Mouse (Mus musculus) common myeloid progenitor, adult 5-6 weeks (primary cell): ENCODE results near the gene Nsg2. TPM values are rescaled to one million over a fixed set of nuclear protein-coding genes. Genes with fewer than 3 reads are reported as not detected.

Experiments used
- ATAC-seq: replicated peaks from 2 replicates; pipeline ENCODE4 v1.8.0; 2016; ENCODE audit warnings: low read depth, mild to moderate bottlenecking, moderate TSS enrichment, inconsistent platforms; ENCODE audit not compliant: poor library complexity, severe bottlenecking
- total RNA-seq: library from RNA; stranded (forward); fragments of 200-1000, 187-1606 nt; gene quantifications from 2 replicates; pipeline ENCODE4 v1.2.3, GENCODE M21; 2017

Nsg2 gene
- total RNA-seq, 1 experiment from 2014 or later: 1.8 TPM

- no peak for ATAC-seq
Measured at GRCm38 (mm10) chr11:32010663-32010970, 10.4 kb downstream of the Nsg2 start.

DNA sequence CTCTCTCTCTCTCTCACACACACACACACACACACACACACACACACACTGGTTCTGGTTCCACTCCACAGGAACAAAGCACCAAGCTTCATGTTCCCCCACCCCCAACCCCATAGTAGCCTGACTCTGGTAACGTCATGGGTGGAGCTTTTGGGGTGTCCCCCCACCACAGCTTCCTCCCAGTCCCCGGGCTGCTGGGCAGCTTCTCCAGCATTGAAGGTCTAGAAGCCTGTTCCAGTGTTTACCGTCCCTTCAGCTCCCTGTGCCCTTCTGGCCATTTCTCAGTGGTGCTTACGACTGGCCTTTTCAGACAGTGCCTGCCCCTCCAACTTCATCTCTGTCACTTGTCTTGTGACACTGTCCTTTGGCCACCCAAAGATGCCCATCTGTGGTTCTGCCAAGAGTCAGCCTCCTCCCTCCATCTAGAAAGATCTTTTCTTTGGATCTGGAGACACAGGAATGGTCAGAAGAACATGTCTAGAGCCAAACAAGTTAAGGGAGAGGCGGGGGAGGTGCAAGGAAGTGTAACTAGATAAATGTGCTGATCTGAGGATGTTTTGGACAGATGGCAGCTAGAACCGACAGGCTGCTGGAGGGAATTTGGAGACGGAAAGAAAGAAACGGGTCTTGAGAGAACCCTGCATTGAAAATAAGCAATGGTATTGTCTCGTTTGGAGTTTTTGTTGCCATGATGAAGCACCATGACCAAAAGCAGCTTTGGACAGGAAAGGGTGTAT is 11.8 kb downstream of the Nsg2 start:
- peak; percentile 79 for ATAC-seq

- no peak for ATAC-seq
Measured at GRCm38 (mm10) chr11:32013014-32013427, 12.8 kb downstream of the Nsg2 start.

DNA sequence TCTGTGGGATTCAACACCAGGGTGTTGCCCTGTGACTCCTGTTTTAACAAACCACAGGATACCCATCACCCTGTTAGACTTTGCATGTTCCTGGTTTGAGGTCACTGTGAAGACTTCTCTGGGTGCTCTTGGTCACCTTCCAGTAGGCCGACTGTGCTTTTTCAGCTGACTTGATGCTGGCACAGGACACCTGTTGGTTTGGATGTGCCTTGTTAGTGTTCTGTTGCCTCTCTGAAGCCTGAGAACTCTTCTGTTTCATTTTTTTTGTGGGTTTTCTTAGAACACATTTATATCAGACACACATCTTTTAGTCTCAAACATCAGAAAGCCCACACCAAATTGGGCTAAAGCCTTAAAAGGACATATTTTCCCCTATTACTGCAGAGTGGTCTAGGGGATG is 13.3 kb downstream of the Nsg2 start:
- no peak for ATAC-seq

DNA sequence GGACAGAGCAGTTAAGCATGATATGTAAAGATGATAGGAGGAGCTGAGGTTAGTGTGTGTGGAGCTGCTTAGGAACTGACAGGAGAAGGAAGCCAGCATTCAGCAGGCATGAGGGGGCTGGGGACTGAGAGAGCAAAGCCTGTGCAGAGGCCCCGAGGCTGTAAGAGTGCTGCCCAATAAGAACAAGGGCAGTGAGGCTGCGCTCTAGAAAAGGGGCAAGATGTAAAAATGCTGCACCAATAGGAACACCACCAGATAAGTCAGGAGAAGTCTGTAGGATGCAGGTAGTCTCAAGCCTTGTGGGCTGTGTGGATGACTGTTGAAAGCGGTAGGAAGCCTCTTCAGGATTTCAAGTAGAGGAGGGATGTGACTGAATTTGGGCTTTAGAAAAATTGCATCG is 17.9 kb downstream of the Nsg2 start:
- no peak for ATAC-seq

- ATAC-seq: peak; percentile 98
Measured at GRCm38 (mm10) chr11:32020031-32020965, 20.0 kb downstream of the Nsg2 start.

GRCm38 (mm10) chr11:32026634-32027033 is 26.4 kb downstream of the Nsg2 start:
- ATAC-seq: no peak

DNA sequence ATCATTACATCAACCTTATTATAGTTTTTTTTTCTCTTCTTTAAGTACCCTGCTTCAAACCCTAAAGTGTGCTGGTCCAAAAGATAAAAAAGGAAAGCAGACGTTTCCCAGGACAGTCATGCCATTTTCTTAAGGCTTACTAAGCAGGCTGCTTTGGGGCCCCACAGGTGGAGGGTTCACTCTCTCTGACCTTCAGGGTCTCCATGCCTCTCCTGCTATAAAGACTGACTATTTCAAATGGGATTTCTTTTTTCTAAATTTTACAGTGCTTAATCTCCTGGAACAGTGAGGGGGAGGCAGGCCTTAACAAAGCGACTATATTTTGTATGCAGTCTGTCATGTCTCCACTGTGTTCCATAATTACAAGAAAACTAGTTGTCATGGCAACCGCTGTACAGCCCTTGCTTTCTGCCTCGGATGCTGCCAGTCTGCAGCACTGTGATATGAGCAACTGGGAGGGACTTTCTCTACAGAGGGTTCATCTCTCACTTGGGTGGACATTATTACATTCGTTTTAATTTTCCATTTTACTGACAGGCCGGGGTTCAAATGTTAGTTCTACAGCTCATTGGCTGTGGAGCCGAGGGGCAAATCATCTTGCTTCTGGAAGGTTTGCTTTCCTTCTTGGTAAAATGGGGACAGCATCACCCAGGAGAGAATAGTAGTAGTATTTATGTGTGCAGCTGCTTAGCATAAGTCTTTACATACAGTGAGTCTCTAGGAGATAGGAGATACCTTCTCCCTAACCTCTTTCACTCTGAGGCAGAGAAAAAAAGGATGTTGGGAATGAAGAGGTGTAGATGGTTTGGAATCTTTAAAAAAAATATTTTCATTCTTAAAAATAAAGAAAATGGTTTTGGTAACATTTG is 27.4 kb downstream of the Nsg2 start:
- 0 out of 2 replicates have a peak, but pooled peaks have one; percentile 19 for ATAC-seq

GRCm38 (mm10) chr11:32028605-32029004 is 28.3 kb downstream of the Nsg2 start:
- peak; percentile 70 for ATAC-seq

DNA sequence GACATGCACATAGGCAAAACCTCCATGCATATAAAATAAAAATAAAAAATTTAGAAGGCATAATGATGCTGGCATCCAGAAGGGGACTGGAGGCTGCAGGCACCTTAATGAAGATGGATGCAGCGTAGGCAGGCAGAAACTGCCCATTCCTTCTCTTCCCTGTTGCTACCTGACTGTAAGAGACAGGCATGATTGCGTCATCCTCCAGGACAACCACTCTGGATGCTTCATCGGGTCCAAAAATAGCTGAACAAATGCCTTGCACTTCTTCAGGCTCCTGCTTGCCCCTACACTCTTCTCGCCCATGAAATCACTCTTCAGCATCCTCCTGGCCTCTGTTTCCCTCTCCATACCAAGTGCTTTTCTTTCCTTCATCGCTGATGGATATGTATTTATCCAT is 29.1 kb downstream of the Nsg2 start:
- no peak for ATAC-seq

DNA sequence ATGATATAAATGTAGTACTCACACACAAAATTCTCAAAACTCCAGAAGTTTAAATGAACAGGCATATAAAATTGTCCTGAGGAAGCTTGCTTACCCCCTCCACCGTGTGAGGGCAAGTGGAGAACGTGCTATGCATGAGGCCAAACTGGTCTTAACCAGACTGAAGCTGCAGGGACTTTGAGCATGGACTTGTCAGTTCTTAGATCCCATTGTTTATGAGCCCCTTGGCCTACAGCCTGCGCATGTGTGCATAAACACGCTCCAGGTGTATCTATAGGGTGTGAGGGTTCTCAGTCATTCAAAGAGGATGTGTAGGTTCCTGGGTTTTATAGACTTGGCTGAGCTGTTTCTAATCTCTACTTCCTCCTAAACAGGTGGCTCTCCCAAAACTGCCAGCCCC is 31.1 kb downstream of the Nsg2 start:
- ATAC-seq: no peak

DNA sequence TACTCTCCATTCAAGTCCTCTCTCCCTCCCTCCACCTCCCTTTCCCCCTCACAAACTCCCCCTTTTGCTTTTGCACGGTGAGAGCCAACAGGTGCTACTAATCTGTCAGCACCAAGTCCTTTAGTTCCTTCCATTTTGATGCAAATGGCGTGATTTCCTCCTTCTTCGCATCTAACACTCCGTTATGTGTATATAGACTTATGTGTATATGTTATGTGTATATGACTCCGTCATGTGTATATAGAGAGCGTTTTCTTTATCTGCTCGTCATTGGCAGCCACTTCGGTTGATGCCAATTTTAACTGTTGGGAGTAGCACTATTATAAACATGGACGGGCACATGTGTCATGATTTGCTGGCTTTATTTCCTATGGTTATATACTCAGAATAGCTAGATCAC is 31.8 kb downstream of the Nsg2 start:
- no peak for ATAC-seq

DNA sequence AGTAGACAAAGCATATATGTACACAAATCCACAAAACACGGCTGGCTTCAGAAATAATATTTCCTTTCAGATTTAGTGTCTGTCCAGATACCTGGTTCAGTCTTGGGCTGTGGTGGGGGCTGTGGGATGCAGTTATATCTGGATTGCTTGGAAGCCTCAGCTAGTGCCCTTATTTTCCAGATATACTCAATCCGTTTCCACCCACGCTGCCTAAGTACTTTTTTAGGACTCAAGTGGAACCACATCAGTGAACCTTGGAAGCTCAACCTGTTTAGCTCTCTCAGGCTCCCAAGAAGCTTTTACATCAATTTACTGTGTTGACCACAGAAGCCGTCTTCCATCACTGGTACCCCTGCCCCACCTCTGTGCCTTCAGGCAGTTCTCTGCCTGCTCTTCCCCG is 35.6 kb downstream of the Nsg2 start:
- ATAC-seq: no peak

- peak; percentile 89 for ATAC-seq
Measured at GRCm38 (mm10) chr11:32039656-32040055, 39.4 kb downstream of the Nsg2 start.

- ATAC-seq: no peak
Measured at GRCm38 (mm10) chr11:32057389-32057788, 57.1 kb downstream of the Nsg2 start.

DNA sequence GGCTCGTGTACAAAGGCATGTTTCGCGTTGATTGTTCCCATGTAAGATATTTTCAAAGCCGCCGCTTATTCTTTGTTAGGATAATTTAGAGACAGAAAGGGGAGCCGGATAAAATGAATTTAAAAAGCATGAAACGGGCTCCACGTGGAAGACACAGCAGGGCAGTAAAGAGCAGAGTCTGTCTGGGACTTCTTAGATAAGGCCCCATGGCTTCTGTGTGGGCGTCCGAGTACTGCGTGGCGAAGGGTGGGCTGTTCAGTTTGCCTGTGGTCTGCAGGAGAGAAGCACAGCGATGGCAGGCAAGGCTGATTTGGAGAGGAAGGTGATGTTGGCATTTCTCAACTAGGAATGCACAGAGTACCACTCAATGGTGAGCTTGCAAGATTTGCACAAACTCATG is 57.6 kb downstream of the Nsg2 start:
- ATAC-seq: no peak

DNA sequence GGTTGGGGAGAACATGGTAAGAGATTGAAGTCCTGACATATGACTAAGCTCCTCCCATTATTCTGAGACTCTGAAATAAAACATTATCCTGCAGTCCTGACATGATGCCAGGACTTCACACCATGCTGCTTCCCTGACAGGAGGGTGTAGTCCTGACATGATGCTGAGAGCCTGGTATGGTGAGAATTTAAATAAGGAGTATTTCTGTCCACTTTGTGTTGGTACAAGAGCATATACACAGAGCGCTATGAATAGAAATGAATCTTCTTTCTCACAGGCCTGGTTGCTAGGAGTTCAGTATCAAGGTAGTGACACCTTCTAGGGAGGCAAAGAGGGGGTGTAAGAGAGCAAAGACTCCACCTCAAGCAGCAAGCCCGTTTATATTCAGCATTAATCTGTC is 60.8 kb downstream of the Nsg2 start:
- no peak for ATAC-seq

DNA sequence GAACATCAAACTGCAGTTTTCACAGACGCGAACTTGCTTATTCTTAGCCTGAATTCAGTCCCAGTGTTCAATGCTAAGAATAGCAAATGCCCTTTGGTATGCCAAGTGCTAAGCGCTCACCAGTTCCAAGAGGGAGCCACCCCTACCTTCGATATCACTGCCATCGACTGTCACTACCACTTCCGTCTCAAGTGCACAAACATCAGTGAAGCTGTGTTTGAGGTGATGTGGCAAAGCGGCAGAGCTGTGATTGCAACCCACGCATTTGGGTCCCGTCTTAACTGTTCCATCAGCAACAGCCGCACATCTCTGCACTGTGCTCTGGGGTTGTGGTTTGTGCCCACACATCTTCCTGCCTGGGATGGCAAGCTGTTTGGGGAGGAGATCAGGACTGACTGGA is 61.6 kb downstream of the Nsg2 start:
- ATAC-seq: no peak

DNA sequence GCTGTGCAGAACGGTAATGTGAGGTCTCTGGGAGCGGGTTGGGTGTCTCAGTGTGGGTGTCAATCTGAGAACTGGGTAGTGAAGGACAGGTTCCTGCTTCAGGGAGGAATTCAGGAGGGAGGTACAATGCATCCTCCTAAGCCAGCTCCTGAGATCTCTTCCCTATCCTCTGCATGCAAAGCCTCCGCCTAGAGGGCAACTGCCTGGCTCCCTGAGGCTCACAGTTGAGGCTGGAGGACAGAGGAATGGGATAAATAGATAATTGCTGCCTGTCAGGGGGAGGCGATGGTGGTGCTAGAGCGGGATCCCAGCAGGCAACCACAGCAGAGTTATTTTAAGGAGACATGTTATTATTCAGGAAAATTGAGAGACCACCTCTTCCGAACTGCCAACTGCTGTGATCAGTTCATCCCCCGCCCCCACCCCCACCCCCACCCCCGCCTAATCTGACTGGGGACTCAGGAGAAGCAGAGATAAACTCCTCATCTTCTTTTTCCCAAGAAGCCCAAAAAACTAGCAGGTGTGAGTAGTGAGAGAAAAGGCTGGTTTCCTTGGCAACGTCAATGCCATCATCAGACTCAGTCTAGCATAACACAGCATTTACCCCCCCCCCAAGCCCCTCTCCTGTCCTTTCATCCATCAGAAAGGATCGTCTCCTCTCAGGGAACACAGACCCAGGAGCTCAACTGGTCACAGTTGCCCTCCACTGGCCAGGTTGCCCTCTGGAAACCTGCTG is 63.7 kb downstream of the Nsg2 start:
- ATAC-seq: no peak

DNA sequence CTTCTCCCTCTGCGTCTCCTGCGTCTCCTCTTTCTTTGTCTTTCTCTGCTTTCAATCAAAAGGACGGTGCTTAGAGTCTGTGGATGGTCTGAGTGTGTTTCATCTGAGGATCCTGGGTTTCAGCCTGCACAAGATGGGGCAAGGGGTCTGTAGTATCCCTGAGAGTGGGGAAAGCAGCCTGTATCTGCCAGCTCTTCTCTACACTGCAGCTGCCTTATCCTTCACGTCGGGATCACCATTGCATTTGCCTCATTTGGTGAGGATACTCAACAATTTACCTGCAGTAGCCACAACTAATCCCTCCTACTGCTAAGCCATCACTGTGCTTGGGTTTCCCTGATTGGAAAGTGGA is 64.2 kb downstream of the Nsg2 start:
- ATAC-seq: no peak
